Mouse (Mus musculus) CH12.LX (cell line): Measurements from ENCODE around the gene Mrps7. TPM values are rescaled to one million over a fixed set of nuclear protein-coding genes. Genes with fewer than 3 reads are reported as not detected.

Experiments used
- DNase-seq: peaks from one replicate; pipeline ENCODE4 v3.0.0-alpha.2; 2013; ENCODE audit errors: extremely low read depth
- H3K27ac ChIP-seq: 2 replicates; pipeline ENCODE4 v1.5.1; 2012; ENCODE audit warnings: low read depth, mild to moderate bottlenecking, control low read depth, moderate library complexity; ENCODE audit not compliant: insufficient read depth
- H3K27me3 ChIP-seq: replicated peaks from 2 replicates; pipeline ENCODE3; 2012; ENCODE audit warnings: inconsistent platforms
- H3K36me3 ChIP-seq, 2 experiments: replicated peaks in 1 of 2; 2 replicates each; pipeline versions ENCODE3 to v1.6.1; 2012; ENCODE audit warnings: inconsistent platforms in 1 of 2, low read length in 1 of 2, mild to moderate bottlenecking in 1 of 2, mixed read lengths in 1 of 2, moderate library complexity in 1 of 2; ENCODE audit not compliant: control insufficient read depth in 1 of 2, insufficient read depth in 1 of 2
- H3K4me1 ChIP-seq, 2 experiments: 2 replicates each; pipeline ENCODE4 v1.6.1; 2012; ENCODE audit warnings: inconsistent platforms in 1 of 2, moderate library complexity in 1 of 2; ENCODE audit not compliant: insufficient read depth in 2 of 2, control insufficient read depth in 1 of 2
- H3K4me2 ChIP-seq: 2 replicates; pipeline ENCODE4 v1.6.1; 2012; ENCODE audit warnings: low read depth, mild to moderate bottlenecking, control low read depth; ENCODE audit not compliant: poor library complexity, insufficient read depth, severe bottlenecking
- H3K4me3 ChIP-seq, 3 experiments: fragments of 150-350 bp in 1 of 3; sonication (generic) in 1 of 3; replicated peaks in 1 of 3; 2 replicates each; pipeline versions ENCODE3 to v1.5.1; 2011 to 2012; ENCODE audit warnings: low read depth in 2 of 3, low read length in 2 of 3, mild to moderate bottlenecking in 2 of 3, moderate library complexity in 2 of 3, control low read depth in 1 of 3, improper control_type of control experiment in 1 of 3, inconsistent platforms in 1 of 3, mixed read lengths in 1 of 3; ENCODE audit not compliant: poor library complexity in 1 of 3
- H3K79me2 ChIP-seq: replicated peaks from 2 replicates; pipeline ENCODE4 v1.6.1; 2012; ENCODE audit warnings: mild to moderate bottlenecking, moderate library complexity; ENCODE audit not compliant: control insufficient read depth, poor library complexity, insufficient read depth, severe bottlenecking; ENCODE audit errors: extremely low read depth
- H3K9ac ChIP-seq: 2 replicates; pipeline ENCODE4 v1.6.1; 2012; ENCODE audit warnings: low read depth, mild to moderate bottlenecking, control low read depth, moderate library complexity; ENCODE audit not compliant: insufficient read depth
- H3K9me3 ChIP-seq: replicated peaks from 2 replicates; pipeline ENCODE3; 2012; ENCODE audit warnings: low read length, inconsistent platforms, mixed read lengths
- BHLHE40 ChIP-seq: IDR thresholded peaks from 2 replicates; pipeline ENCODE4 v1.6.1; 2011; ENCODE audit warnings: mild to moderate bottlenecking, low read depth, low read length, improper control_type of control experiment
- CTCF ChIP-seq, 2 experiments: IDR thresholded peaks in 1 of 2; conservative IDR thresholded peaks in 1 of 2; 2 replicates each; pipeline ENCODE4 v1.5.1; 2011 to 2012; ENCODE audit warnings: low read depth in 2 of 2, low read length in 2 of 2, improper control_type of control experiment in 1 of 2, inconsistent platforms in 1 of 2, mild to moderate bottlenecking in 1 of 2, moderate library complexity in 1 of 2
- E2F4 ChIP-seq: IDR thresholded peaks from 2 replicates; pipeline ENCODE4 v1.6.1; 2011; ENCODE audit warnings: low read depth, low read length, improper control_type of control experiment; ENCODE audit not compliant: insufficient replicate concordance
- ELF1 ChIP-seq: IDR thresholded peaks from 2 replicates; pipeline ENCODE4 v1.6.1; 2014; ENCODE audit warnings: low read depth, mild to moderate bottlenecking, inconsistent platforms, low read length, improper control_type of control experiment
- EP300 ChIP-seq: IDR thresholded peaks from 2 replicates; pipeline ENCODE4 v1.6.1; 2011; ENCODE audit warnings: low read length, improper control_type of control experiment
- HCFC1 ChIP-seq: IDR thresholded peaks from 2 replicates; pipeline ENCODE4 v1.6.1; 2012; ENCODE audit warnings: low read depth, mild to moderate bottlenecking, inconsistent platforms, low read length, improper control_type of control experiment
- IRF4 ChIP-seq: IDR thresholded peaks from 2 replicates; pipeline ENCODE4 v1.6.1; 2014; ENCODE audit warnings: low read depth, mild to moderate bottlenecking, inconsistent platforms, low read length, improper control_type of control experiment
- JUN ChIP-seq: IDR thresholded peaks from 2 replicates; pipeline ENCODE4 v1.6.1; 2011; ENCODE audit warnings: low read depth, mild to moderate bottlenecking, low read length, improper control_type of control experiment, moderate library complexity; ENCODE audit not compliant: insufficient read depth
- JUND ChIP-seq: conservative IDR thresholded peaks from 2 replicates; pipeline ENCODE4 v1.6.1; 2011; ENCODE audit warnings: low read depth, low read length, improper control_type of control experiment
- MAFK ChIP-seq: IDR thresholded peaks from 2 replicates; pipeline ENCODE4 v1.6.1; 2011; ENCODE audit warnings: low read length, improper control_type of control experiment; ENCODE audit not compliant: insufficient replicate concordance
- MAX ChIP-seq: IDR thresholded peaks from 2 replicates; pipeline ENCODE4 v1.6.1; 2011; ENCODE audit warnings: low read length, improper control_type of control experiment
- MAZ ChIP-seq: IDR thresholded peaks from 2 replicates; pipeline ENCODE4 v1.6.1; 2012; ENCODE audit warnings: low read depth, mild to moderate bottlenecking, inconsistent platforms, low read length, improper control_type of control experiment, moderate library complexity
- MEF2A ChIP-seq: IDR thresholded peaks from 2 replicates; pipeline ENCODE4 v1.6.1; 2014; ENCODE audit warnings: low read depth, mild to moderate bottlenecking, inconsistent platforms, low read length, improper control_type of control experiment, borderline replicate concordance
- MXI1 ChIP-seq: IDR thresholded peaks from 2 replicates; pipeline ENCODE4 v1.6.1; 2011; ENCODE audit warnings: mild to moderate bottlenecking, low read depth, low read length, improper control_type of control experiment
- MYC ChIP-seq: IDR thresholded peaks from 2 replicates; pipeline ENCODE4 v1.6.1; 2011; ENCODE audit warnings: low read depth, mild to moderate bottlenecking, improper control_type of control experiment, low read length
- NELFE ChIP-seq: IDR thresholded peaks from 2 replicates; pipeline ENCODE4 v1.6.1; 2011; ENCODE audit warnings: low read depth, low read length, improper control_type of control experiment
- NRF1 ChIP-seq: IDR thresholded peaks from 2 replicates; pipeline ENCODE4 v1.6.1; 2014; ENCODE audit warnings: low read depth, mild to moderate bottlenecking, inconsistent platforms, low read length, improper control_type of control experiment, moderate library complexity
- PAX5 ChIP-seq: IDR thresholded peaks from 2 replicates; pipeline ENCODE4 v1.6.1; 2012; ENCODE audit warnings: low read length, inconsistent platforms, mixed read lengths
- POLR2AphosphoS2 ChIP-seq: IDR thresholded peaks from 2 replicates; pipeline ENCODE4 v1.6.1; 2011; ENCODE audit warnings: low read depth, low read length, improper control_type of control experiment
- RAD21 ChIP-seq: IDR thresholded peaks from 2 replicates; pipeline ENCODE4 v1.6.1; 2011; ENCODE audit warnings: low read depth, mild to moderate bottlenecking, low read length, improper control_type of control experiment, moderate library complexity
- SMC3 ChIP-seq: IDR thresholded peaks from 2 replicates; pipeline ENCODE4 v1.6.1; 2011; ENCODE audit warnings: low read depth, low read length, improper control_type of control experiment
- TBP ChIP-seq: conservative IDR thresholded peaks from 2 replicates; pipeline ENCODE4 v1.6.1; 2011; ENCODE audit warnings: low read depth, low read length, improper control_type of control experiment
- TCF12 ChIP-seq: IDR thresholded peaks from 2 replicates; pipeline ENCODE4 v1.6.1; 2014; ENCODE audit warnings: low read depth, mild to moderate bottlenecking, inconsistent platforms, low read length, improper control_type of control experiment
- UBTF ChIP-seq: IDR thresholded peaks from 2 replicates; pipeline ENCODE4 v1.6.1; 2012; ENCODE audit warnings: low read depth, mild to moderate bottlenecking, inconsistent platforms, low read length, improper control_type of control experiment, moderate library complexity
- USF1 ChIP-seq: IDR thresholded peaks from 2 replicates; pipeline ENCODE4 v1.6.1; 2014; ENCODE audit warnings: low read depth, mild to moderate bottlenecking, inconsistent platforms, low read length, improper control_type of control experiment
- ZKSCAN1 ChIP-seq: IDR thresholded peaks from 2 replicates; pipeline ENCODE4 v1.6.1; 2012; ENCODE audit warnings: low read depth, inconsistent platforms, low read length, improper control_type of control experiment, borderline replicate concordance
- ZMIZ1 ChIP-seq: IDR thresholded peaks from 2 replicates; pipeline ENCODE4 v1.6.1; 2012; ENCODE audit warnings: low read depth, mild to moderate bottlenecking, inconsistent platforms, low read length, improper control_type of control experiment
- ZNF384 ChIP-seq: IDR thresholded peaks from 2 replicates; pipeline ENCODE4 v1.6.1; 2012; ENCODE audit warnings: low read depth, low read length, improper control_type of control experiment, inconsistent platforms
- dilution Hi-C: fragments of 300-500 bp; cut with MboI; formaldehyde crosslinking; loops from 2 replicates; pipeline ENCODE4 v1.14.3; 2020; ENCODE audit warnings: low sequenced_read_pairs; ENCODE audit not compliant: extremely low pct_unique_long_range_greater_than_20kb, extremely low pct_ligation_motif_present
- in situ Hi-C: fragments of 300-500 bp; cut with MboI; formaldehyde crosslinking; loops from 3 replicates; pipeline ENCODE4 v1.14.3; 2019; ENCODE audit warnings: low sequenced_read_pairs, low pct_ligation_motif_present, low pct_unique_long_range_greater_than_20kb, mixed read lengths
- polyA plus RNA-seq: library from polyadenylated mRNA; unstranded; fragments of >175 nt; gene quantifications from 2 replicates; pipeline ENCODE4 v1.2.1, GENCODE M21; 2012; ENCODE audit warnings: low read depth; ENCODE audit not compliant: insufficient read length
- total RNA-seq, 2 experiments: library from RNA; depleted of rRNA; stranded (reverse); fragments of 300-350 nt in 1 of 2; fragments of >200 nt in 1 of 2; gene quantifications; 2 replicates each; pipeline ENCODE4 v1.2.3; 2012 to 2014

The Mrps7 gene
- total and polyA plus RNA-seq, 3 experiments, result 154 to 172 (median 157) TPM

GRCm38 (mm10) chr11:115603476-115604303 lies at the start of gene Mrps7, which contains the start of gene Gga3 (continued):
- TF ChIP-seq MAZ, result 0 out of 2 replicates have a peak, but pooled peaks have one; percentile 27

DNA sequence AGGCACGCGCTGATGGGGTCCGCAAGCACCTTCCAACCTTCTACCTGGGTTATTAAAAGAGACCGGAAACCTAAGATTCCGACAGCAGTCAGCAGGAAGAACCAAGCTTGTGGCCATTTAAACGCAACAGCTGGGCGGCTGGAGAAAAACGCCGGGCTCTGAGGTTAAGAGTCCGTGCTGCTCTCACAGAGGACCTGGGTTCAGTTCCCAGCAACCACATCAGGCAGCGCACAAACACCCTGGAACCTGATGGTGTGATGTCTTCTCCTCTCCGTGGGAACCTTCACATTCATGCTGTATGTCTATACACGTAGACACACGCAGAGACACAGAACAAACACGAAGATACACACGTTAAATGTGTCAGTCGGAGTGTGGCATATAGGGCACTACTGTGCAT lies 48.0 kb upstream of the Mrps7 start:
- no peak overlapping the region for H3K9ac ChIP-seq
- H3K27ac ChIP-seq, result no peak overlapping the region
- in situ Hi-C loops, result loop anchor here (5.0 kb wide), 1 partner anchor 257 kb away; the partner anchor contains the start of genes Caskin2 and Tsen54
- no peak overlapping the region for H3K4me2 ChIP-seq
- H3K4me3 ChIP-seq, result no peak overlapping the region
- H3K9me3 ChIP-seq, result no peaks in the 10 kb centered on the region
- no peak for DNase-seq
- dilution Hi-C loops, result no loop called here
- no peaks in the 10 kb centered on the region for H3K36me3 ChIP-seq
- TF ChIP-seq MXI1, result no peak
- TF ChIP-seq JUN, result no peak
- TF ChIP-seq JUND, result no peak
- TF ChIP-seq E2F4, result no peak
- no peak for TF ChIP-seq RAD21
- no peak for TF ChIP-seq UBTF
- TF ChIP-seq NRF1, result no peak
- no peak for TF ChIP-seq HCFC1
- no peak for TF ChIP-seq MAX
- no peak for TF ChIP-seq TCF12
- TF ChIP-seq NELFE, result no peak
- no peak for TF ChIP-seq MAZ
- no peak for TF ChIP-seq MYC
- no peak for TF ChIP-seq PAX5
- no peak for TF ChIP-seq EP300
- TF ChIP-seq, all 38 proteins: peak for 0
- Histone ChIP-seq H3K79me2 (no peaks in the 10 kb centered on the region), H3K27me3 (no peaks in the 10 kb centered on the region), H3K4me1 (peaks cover 0 to 3% of the 10 kb centered on the region in 2 experiments; a peak in 1 of 4 replicates)

DNA sequence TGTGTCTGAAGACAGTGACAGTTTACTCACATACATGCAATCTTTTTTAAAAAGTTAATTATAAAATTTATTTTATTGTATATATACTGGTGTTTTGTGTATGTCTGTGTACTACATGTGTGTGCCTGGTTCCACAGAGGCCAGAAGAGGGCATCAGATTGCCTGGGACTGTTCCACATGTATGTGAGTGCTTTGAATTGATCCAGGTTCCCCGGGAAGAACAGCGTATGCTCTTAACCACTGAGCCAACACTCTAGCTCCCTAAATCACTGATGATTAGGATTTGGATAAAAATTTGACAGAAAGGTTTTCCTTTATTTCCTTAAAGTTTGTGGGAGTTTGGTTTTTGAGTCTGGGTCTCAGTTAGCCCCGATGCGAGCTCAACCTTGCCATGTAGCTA lies 40.3 kb upstream of the Mrps7 start:
- Histone ChIP-seq H3K36me3 (peaks cover 21 to 28% of the 10 kb centered on the region in 2 experiments), H3K9ac (peak overlapping the region; percentile 51), H3K79me2 (peaks cover 40% of the 10 kb centered on the region), H3K4me1 (peaks cover 0 to 29% of the 10 kb centered on the region in 2 experiments; a peak in 2 of 4 replicates), H3K9me3 (no peaks in the 10 kb centered on the region), H3K27ac (no peak overlapping the region), H3K4me3 (peak overlapping the region in 1 of 3 experiments; percentile 74), H3K4me2 (peak overlapping the region; percentile 37), H3K27me3 (no peaks in the 10 kb centered on the region)
- DNase-seq, result peak; percentile 40
- dilution Hi-C loops, result no loop called here
- in situ Hi-C loops, result no loop called here
- no peak for TF ChIP-seq ZKSCAN1
- no peak for TF ChIP-seq TBP
- TF ChIP-seq USF1, result no peak
- TF ChIP-seq MAZ, result no peak
- TF ChIP-seq ELF1, result no peak
- no peak for TF ChIP-seq UBTF
- no peak for TF ChIP-seq JUN
- no peak for TF ChIP-seq IRF4
- TF ChIP-seq MXI1, result no peak
- TF ChIP-seq ZMIZ1, result no peak
- TF ChIP-seq BHLHE40, result no peak
- no peak for TF ChIP-seq POLR2AphosphoS2
- no peak for TF ChIP-seq E2F4
- TF ChIP-seq PAX5, result no peak
- peak; percentile 39 for TF ChIP-seq SMC3
- no peak for TF ChIP-seq MAX
- TF ChIP-seq JUND, result no peak
- no peak for TF ChIP-seq NRF1
- TF ChIP-seq CTCF (conservative IDR thresholded peaks at IDR 0.05 in 1 of 2, IDR thresholded peaks at IDR 0.05 in 1 of 2; ENCODE audit: low read depth in 2 of 2, low read length in 2 of 2), result peak in 1 of 2 experiments; percentile 56; a peak in 2 of 4 replicates
- TF ChIP-seq HCFC1, result no peak
- TF ChIP-seq MAFK, result no peak
- no peak for TF ChIP-seq ZNF384
- TF ChIP-seq EP300, result no peak
- TF ChIP-seq MEF2A, result no peak
